Mouse (Mus musculus) heart, adult 8-10 months (tissue): ENCODE measurements around the gene Lcn2. TPM values are rescaled to one million over a fixed set of nuclear protein-coding genes. Genes with fewer than 3 reads are reported as not detected.

ENCODE experiments used
- DNase-seq: peaks from one replicate; pipeline ENCODE4 v3.0.0; 2022; ENCODE audit warnings: low spot score
- total RNA-seq, 4 experiments: library from RNA; stranded (reverse); gene quantifications; 2 replicates each; pipeline ENCODE4 v1.2.4; 2022

Gene Lcn2
- total RNA-seq: 1 to 10 TPM; 3.7 to 7.2 (median 6.4) TPM

- no peak for DNase-seq
Observed at GRCm38 (mm10) chr2:32387706-32388490, at the start of gene Lcn2. Lcn2 (minus strand) TSS chr2:32388252.

GRCm38 (mm10) chr2:32437612-32438166 is 49.6 kb upstream of the Lcn2 start:
- no peak for DNase-seq

- DNase-seq: no peak
Observed at GRCm38 (mm10) chr2:32436686-32437372, 48.8 kb upstream of the Lcn2 start.

GRCm38 (mm10) chr2:32430701-32431676 is 42.9 kb upstream of the Lcn2 start:
- peak; percentile 76 for DNase-seq

GRCm38 (mm10) chr2:32429215-32429891 is 41.3 kb upstream of the Lcn2 start:
- DNase-seq: no peak

GRCm38 (mm10) chr2:32428262-32428722 is 40.2 kb upstream of the Lcn2 start:
- no peak for DNase-seq

- no peak for DNase-seq
Observed at GRCm38 (mm10) chr2:32427720-32428119, 39.7 kb upstream of the Lcn2 start.

- DNase-seq: no peak
Observed at GRCm38 (mm10) chr2:32426141-32426540, 38.1 kb upstream of the Lcn2 start.

GRCm38 (mm10) chr2:32425568-32425967 is 37.5 kb upstream of the Lcn2 start:
- DNase-seq: no peak

GRCm38 (mm10) chr2:32424796-32425195 is 36.7 kb upstream of the Lcn2 start:
- no peak for DNase-seq

GRCm38 (mm10) chr2:32423481-32424331 is 35.7 kb upstream of the Lcn2 start:
- DNase-seq: peak; percentile 88

GRCm38 (mm10) chr2:32421851-32422251 is 33.8 kb upstream of the Lcn2 start:
- no peak for DNase-seq

- no peak for DNase-seq
Observed at GRCm38 (mm10) chr2:32420647-32421046, 32.6 kb upstream of the Lcn2 start.

- DNase-seq: no peak
Observed at GRCm38 (mm10) chr2:32420066-32420608, 32.1 kb upstream of the Lcn2 start.

- peak; percentile 76 for DNase-seq
Observed at GRCm38 (mm10) chr2:32419359-32419758, 31.3 kb upstream of the Lcn2 start.

- DNase-seq: no peak
Observed at GRCm38 (mm10) chr2:32418430-32419151, 30.5 kb upstream of the Lcn2 start.

- DNase-seq: no peak
Observed at GRCm38 (mm10) chr2:32417486-32417885, 29.4 kb upstream of the Lcn2 start.

GRCm38 (mm10) chr2:32416556-32416955 is 28.5 kb upstream of the Lcn2 start:
- DNase-seq: no peak

GRCm38 (mm10) chr2:32415801-32416200 is 27.7 kb upstream of the Lcn2 start:
- DNase-seq: no peak
